Mouse (Mus musculus): ENCODE measurements at regions not wholly inside any gene's neighbourhood (a gene's known extent, or its start where the extent isn't known, plus 50 kb on each side); places are given as distances from the start of the nearest gene placed in this dataset.

DNA sequence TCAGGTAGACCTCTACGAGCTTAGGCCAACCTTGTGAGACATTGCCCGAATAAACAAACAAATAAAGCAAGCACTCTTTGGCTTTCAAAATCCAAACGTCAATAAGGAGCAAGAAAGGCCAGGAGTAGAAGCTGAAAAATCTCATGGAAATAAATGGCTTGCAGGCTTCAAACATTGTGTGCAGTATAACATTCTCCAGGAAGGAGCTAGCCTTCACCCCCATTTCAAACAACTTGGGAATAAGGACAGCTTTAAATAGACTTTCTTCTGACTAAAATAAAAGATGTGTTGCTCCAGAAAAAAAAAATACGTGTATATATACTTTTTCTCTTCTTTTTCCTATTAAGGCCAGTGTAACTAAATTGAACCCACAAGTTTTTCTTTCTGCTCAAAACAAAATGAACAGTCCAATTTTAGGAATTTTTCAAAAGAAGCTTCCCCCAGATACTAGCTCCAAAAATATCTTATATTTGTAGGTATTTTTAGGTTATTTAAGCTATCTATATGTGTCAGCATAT, 196.2 kb upstream of the Arpp21 start:
- no peak for DNase-seq (ENCODE audit: low spot score in 2 of 2)

GRCm38 (mm10) chr9:112429196-112429595, 193.5 kb upstream of the Arpp21 start:
- DNase-seq (ENCODE audit: low spot score in 2 of 2): no peak

DNA sequence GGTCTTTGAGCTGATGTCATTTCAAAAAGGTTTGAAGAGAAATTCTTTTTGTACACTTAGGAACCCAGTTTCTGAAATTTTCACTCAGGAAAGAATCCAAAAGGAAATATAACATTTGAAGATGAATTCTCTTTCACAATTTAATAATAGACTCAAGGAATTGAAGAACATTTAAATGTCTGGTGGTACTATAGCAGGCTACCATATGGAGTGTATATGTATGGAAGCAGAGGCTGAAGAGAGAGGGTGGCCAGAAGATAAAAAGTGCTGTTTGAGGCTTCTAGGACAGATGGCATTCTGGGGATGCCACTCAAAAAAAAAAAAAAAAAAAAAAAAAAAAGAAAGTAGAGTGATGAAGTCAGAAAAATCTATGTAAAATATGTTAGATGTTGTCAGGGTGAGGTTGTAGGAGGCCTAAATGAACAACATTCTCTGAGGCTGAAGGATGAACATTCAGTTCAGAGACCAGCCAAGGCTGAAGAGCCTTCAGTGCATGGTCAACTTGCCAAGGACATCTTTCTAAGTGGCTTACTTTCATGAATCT, 170.1 kb upstream of the Arpp21 start:
- no peak for DNase-seq (ENCODE audit: low spot score in 2 of 2)

DNA sequence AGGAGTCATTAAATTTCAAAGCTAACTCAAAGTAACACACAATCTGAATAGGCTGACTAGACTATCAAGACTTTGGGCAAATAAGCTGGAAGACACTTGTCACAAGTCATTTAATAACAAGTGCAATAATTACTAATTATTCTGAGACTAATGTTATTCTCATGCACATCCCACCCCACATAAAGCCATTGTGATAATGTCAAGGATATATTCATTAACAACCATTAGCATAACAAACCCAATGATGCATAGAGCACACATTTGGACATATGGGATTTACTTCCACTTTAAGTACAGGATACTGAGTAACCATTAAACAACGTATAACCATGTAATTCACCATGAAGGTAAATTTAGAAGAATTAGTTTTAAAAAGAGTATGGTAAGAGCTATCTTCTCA, 135.0 kb upstream of the Arpp21 start:
- DNase-seq (ENCODE audit: low spot score in 2 of 2): no peak

DNA sequence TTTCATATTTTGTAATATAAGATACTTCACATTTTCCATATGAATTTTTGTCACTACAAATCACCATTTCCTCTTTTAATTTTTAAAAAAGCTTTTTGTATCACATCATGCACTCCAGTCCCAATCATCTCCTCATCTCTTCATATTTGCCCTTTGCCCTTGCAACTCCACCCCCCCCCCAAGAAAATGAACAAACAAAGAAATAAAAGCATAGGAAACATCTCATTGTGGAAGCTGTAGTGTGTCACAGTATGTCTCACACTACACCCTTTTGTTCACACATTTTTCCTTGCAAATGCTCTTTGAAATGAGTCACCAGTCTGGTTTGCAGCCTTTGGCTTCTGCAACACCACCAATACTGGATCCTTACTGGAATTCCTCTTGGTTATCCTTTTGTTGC, 131.6 kb upstream of the Arpp21 start:
- no peak for DNase-seq (ENCODE audit: low spot score in 2 of 2)

- DNase-seq (ENCODE audit: low spot score in 2 of 2): no peak
Measured at GRCm38 (mm10) chr9:112361355-112361754, 125.6 kb upstream of the Arpp21 start.

GRCm38 (mm10) chr9:112358711-112359298, 123.1 kb upstream of the Arpp21 start:
- no peak for DNase-seq (ENCODE audit: low spot score in 2 of 2)

DNA sequence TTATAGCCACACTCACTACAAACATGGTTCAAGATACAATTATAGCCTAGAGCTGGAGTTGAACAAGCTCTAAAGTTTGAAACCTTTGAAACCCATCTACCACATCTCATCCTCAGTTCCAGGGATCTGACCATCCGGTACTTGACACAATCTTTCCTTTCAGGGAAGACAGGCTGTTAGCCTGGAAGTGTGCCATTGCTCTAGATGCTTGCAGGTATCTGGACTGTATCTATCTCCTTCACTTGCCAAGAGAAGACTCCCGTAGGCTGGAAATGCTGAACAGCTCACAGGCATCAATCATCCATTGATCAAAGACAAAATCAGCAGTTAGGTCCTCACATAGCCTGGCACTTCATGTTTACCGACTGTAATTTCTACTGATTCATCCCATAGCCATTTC, 117.5 kb upstream of the Arpp21 start:
- no peak for DNase-seq (ENCODE audit: low spot score in 2 of 2)

GRCm38 (mm10) chr9:112348942-112349341, 113.2 kb upstream of the Arpp21 start:
- DNase-seq (ENCODE audit: low spot score in 2 of 2): no peak

- no peak for DNase-seq (ENCODE audit: low spot score in 2 of 2)
Measured at GRCm38 (mm10) chr9:112344792-112345191, 109.1 kb upstream of the Arpp21 start.

GRCm38 (mm10) chr9:112340363-112340762, 104.6 kb upstream of the Arpp21 start:
- DNase-seq (ENCODE audit: low spot score in 2 of 2): no peak

GRCm38 (mm10) chr9:112320016-112320415, 84.3 kb upstream of the Arpp21 start:
- DNase-seq (ENCODE audit: low spot score in 2 of 2): no peak

DNA sequence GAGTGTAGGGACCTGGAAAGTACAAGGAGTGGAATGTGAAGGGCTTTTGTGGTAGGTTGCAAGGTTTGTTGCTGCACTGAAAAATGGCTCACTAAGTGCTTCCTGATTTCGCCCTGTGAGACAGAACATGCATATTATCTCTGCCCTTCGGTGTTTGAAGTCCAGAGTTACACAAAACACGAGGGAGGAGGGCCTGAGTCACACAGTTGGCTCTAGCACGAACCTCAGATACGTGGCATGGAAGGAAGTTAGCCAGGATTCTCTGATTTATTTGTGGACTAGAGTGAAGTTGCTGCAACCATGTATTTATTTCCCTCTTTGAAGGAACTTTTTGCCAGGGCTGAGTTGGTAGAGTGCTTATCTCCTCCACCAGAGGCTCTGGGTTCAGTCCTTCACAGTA, 73.2 kb upstream of the Arpp21 start:
- no peak for DNase-seq (ENCODE audit: low spot score in 2 of 2)

DNA sequence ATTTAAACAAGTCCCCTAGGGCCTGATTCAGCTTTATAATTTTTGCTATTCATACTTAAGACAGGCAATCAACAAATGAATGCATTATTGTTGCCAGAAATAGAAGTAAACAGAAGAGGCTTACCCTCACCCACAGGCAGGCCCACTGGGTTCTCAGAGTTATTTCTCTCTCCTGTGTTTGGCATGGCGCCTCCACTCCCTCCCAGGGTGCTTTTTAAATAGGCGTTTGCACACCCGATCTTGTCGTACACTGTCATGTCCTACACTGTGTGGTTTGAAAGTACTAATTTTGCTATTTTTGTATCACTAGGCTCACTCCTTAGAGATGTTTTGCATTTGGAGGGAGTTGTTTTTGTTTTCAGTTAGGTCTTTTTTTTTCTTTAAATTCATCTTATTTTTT, 72.1 kb upstream of the Arpp21 start:
- DNase-seq (ENCODE audit: low spot score in 2 of 2): peak in 1 of 2 experiments; percentile 11

- no peak for DNase-seq (ENCODE audit: low spot score in 2 of 2)
Measured at GRCm38 (mm10) chr9:112291875-112292274, 56.1 kb upstream of the Arpp21 start.
